Mouse (Mus musculus) retina, postnatal 7 days (tissue): ENCODE data around the gene Glp2r.

Experiments used
- DNase-seq: peaks from one replicate; pipeline ENCODE4 v3.0.0-alpha.2; 2012; ENCODE audit warnings: low read depth, low spot score

Glp2r gene

DNA sequence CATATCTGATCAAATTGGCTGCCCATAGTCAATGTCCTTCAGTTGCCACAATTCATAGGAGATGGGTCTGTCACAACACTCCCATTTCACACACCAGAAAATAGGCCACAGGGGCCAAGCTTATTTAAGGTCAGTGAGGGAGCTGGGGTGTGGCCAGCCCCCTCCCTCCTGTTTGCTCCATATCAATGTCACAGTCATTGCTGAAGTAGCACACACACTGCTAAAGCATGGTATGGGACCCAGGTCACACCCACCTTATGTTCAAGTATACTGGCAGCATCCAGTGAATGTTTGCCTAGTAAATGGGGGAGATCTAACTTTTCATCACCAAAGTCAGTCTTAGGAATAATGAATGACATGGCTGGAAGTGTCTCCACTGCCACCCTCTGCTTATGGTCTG is 42.2 kb downstream of the Glp2r start:
- DNase-seq: no peak

DNA sequence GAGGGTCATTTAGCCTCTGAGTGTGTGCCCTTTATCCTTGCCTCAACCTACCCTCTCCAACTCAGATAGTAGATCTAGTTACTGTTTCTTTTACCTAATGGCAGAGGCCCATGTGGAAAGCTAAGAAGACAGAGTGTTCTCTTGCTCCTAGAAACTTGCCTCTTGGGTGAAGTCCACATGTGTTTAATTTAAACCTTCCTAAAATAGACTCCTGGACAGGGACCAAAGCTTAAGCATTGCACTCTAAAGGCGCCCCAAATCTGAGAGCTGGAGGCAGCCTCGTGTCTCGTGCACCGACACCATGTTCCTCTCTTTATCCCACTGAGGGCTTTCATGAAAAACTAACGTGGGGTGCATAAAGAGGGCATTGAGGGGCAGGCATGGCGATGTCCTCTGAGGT is 43.9 kb downstream of the Glp2r start:
- no peak for DNase-seq

DNA sequence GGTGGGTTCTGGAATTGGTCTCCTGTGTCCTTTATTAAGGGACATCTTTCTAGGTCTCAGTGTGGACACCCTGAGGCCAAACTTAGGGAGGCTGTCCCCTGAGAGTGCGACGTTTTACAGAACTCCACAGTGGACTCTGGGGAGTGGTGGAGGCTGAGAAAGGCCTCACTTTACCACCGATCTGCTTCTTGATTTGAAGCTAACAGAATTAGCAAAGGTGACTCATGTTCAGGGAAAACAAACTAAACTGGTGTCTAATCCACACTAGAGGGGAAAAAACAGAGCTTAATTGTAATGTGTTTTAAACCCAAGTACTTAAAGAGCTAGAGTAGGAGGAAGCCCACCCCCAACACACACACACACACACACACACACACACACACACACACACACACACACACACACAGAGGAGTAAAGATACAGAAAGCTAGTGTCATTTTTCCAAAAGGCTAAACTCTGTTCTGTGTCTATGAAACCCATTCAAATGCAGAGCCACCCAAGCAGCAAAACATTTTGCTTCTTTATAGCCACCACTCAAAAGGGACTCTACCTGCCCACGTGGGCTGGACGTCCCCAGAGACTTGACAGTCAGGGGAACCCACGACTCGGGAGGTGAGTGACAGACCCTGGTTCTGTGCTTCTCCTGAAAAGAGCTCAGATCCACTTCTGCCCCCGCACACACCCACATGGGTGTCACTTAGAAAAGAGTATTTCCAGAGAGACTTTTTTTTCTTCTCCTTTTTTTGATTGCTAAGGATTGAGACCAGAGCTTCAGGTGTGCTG is 47.5 kb downstream of the Glp2r start:
- no peak for DNase-seq

GRCm38 (mm10) chr11:67722399-67723156 is 48.4 kb downstream of the Glp2r start:
- DNase-seq: no peak

- no peak for DNase-seq
These were observed 49.5 kb downstream of the Glp2r start for GRCm38 (mm10) chr11:67721485-67721884.

DNA sequence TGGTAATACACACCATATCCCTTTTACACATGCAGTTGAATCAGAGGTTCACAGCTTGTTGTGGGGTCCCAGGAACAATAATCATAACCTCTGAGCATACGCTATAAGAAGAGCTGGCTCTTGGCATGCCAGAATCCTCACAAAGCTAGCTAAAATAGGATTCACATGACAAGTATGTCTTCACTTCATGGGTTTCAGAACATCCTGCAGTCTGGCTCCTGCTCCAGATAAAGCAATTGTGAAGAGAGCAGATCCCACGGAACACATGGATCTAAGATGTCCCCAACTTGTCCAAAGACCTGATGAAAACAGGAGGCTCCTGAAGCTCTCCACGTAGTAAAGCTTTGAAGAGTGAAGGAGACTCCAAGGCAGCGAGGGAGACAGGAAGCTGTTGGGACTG is 55.6 kb downstream of the Glp2r start:
- DNase-seq: no peak

DNA sequence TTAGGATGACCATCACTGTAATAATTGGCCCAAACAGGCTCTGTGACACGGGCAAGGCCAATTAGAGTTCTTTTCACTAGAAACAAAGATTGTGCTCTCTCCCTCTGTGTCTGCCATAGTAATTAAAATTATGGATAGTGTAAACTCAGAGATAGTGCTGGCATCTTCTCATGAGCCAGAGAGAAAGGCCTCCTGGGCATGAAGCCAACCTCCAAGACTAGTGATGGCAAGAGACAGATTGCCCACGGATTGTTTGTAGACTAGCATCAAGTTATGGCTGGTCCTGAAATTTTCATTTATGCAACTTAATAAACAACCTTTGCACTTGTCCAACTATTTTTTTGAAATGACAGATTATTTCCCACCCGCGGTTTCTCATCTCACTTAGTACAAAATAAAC is 58.0 kb downstream of the Glp2r start:
- DNase-seq: no peak

- DNase-seq: no peak
These were observed 76.1 kb downstream of the Glp2r start, which contains the start of gene Rcvrn for GRCm38 (mm10) chr11:67694703-67695376. Gene Rcvrn, plus strand, starts transcription at chr11:67695326.

- DNase-seq: no peak
These were observed 84.8 kb downstream of the Glp2r start for GRCm38 (mm10) chr11:67686109-67686508.

DNA sequence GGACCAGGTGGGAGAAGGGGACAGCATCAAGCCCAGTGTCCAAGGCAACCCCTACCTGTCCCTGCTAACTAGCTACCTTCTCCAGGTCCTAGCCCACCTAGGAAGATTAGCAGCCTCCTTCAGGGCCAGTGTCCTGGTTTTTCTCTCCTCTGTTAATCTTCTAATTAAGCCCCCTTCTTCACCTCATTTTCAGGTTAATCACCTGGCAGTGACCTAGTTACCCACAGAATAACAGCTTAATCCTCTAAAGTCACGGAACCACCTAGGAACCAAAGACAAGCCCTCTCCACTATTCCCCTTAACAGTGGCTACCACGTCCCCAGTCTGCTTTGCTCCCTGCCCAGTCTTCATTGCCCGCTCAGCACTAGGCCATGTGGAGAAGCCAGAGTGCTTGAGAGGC is 89.1 kb downstream of the Glp2r start:
- peak; percentile 38 for DNase-seq

GRCm38 (mm10) chr11:67679930-67680329 is 91.0 kb downstream of the Glp2r start:
- DNase-seq: no peak

DNA sequence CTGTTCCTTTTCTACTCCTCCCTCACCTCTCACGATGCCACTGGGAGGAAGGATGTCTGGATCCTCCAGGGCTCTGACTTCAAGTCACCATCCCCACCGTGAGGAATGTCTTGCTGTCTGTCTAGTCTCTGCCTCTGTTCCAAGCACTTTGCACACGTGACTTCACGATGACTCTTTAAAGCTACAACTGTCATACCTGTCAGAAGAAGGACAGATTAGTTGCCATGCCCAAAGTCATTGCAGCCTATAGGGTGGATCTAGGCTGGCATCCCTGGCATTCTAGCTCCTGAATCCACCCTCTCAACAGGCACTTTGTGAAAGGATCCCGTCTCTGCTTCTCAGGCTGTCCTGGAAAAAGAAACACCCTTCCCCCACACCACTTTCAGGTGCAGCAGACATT is 91.7 kb downstream of the Glp2r start:
- DNase-seq: no peak

- peak; percentile 72 for DNase-seq
These were observed 95.1 kb downstream of the Glp2r start for GRCm38 (mm10) chr11:67675562-67676540.

DNA sequence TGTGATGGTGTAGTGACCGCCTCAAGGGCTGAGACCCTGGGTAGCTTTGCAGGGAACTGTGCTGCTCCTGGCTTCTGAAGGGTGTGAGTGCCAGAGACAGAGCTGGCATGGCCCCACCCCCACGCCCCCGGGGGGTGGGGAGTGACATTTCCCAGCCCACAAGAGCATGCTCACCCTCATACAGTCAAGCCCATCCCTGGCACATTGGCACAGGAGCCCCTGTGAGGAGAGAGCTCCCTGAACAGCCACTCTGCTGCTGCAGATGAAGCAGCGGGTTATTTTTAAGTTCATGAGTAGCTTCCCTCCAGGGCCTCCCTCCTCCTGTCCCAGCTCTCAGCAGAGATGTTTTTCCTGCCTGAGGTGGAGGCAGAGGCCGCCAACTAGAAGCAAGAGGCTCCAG is 98.8 kb downstream of the Glp2r start:
- DNase-seq: no peak

DNA sequence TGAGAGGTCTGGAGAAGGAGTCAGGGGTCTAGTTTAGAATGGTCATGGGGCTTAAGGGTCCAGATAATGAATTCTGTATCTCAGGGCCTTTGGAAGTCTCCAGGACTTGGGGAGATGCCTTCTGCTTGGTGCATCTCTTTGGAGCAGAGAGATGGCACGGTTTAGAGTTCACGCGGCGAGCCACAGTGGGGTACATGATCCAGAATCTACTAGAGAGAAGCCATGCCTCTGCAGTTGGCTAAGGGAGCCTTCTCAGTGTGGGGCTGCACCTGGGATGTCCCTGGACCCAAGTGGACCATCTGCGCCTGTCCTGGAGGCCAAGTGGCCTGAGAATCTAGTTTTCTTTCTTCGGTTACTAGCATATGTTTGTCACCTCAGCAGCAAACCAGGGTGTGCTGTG is 100.9 kb downstream of the Glp2r start:
- DNase-seq: no peak

DNA sequence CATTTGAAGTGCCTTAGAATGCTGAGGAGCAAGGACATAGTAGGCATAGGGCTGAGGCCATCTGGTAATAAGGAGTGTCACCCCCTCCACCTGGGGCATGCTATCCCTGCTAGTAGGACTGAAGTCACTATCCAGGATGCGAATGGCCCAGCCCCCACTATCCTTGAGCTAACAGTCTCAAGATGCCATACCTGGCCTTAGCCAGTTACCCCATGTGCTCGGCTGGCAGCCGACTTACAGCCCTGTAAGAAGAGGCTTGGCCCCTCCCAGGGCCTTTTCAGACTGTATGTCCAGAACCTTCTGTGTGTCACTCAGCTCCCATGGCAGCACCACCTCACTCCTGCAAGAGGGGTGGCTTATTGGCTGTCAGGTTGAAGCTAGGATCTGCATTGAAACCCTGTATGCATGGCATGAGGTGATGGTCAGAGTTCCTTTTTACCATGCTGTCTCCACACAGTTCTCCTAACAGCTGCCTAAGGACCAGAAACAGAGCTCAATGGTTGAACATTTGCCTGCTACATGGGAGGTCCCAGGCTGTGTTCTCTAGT is 102.4 kb downstream of the Glp2r start:
- DNase-seq: no peak

- no peak for DNase-seq
These were observed 103.2 kb downstream of the Glp2r start for GRCm38 (mm10) chr11:67667531-67668332.

DNA sequence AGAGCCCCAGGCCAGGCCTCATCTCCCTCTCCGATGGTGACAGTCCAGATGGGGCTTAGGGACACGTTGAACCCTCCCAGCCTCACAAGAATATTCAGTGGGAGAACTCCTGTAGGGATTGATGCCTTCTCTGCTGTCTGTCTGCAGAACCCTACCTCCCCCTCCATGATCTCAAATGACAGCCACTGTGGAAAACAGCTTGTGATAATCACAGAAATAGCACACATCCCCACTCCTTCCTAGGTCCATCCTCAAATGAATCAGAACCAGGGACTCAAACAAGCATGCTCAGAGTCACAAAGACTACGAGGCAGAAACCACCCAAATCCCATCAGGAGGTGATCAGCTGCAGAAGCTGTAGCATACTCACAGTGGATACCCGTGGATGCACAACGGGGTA is 104.8 kb downstream of the Glp2r start:
- no peak for DNase-seq

DNA sequence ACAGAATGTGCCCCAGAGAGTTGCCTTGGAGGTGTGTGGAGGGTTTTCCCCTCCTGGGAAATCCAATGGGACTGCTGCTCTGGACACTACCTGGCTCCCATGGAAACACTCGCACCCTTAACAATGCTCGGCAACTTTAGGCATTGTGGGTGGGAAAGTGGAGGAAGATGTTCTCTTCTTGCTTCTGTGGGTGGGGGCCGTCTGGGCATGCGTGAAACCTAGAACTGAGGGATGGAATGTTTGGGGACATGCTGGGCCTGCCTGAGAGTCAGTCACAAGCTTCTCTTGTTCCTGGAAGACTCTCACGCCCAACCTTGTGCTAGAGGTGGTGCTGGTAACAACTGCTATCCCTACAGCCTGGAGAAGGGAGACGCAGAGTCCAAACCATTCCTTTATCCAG is 106.0 kb downstream of the Glp2r start:
- no peak for DNase-seq

DNA sequence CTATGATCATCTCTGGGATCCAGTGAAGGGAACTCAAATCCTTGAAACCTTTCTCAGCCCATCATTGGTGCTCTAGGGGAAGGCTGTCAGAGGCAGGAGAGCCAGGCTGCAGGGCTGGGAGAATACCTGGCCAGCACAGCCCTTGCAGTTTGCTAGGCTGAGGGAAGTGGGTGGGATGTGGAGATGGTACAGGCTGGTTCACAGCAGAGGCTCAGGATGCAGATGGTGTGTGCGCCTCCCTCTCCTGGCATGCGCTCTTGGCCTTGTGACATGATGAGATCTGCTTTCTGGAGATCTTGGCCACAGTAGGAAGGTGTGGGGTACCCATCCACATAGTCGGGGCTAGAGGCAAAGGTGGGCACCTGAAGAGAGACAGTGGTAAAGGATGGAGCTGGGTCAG is 106.7 kb downstream of the Glp2r start:
- DNase-seq: no peak
